Mouse (Mus musculus) heart, adult 2 months (tissue): ENCODE results near the gene Maml3. TPM values are rescaled to one million over a fixed set of nuclear protein-coding genes. Genes with fewer than 3 reads are reported as not detected.

ENCODE experiments used
- DNase-seq, 2 experiments: peaks; one replicate each; pipeline ENCODE4 v3.0.0; 2021
- H3K27ac ChIP-seq: fragments of 200-600 bp; 2 replicates; pipeline ENCODE4 v1.8.1; 2022
- H3K27me3 ChIP-seq: fragments of 200-500 bp; 2 replicates; pipeline ENCODE4 v1.6.1; 2012; ENCODE audit warnings: mild to moderate bottlenecking, low read length, inconsistent platforms, mixed read lengths; ENCODE audit not compliant: control insufficient read depth, insufficient read depth
- H3K36me3 ChIP-seq: fragments of 200-500 bp; 2 replicates; pipeline ENCODE4 v1.6.1; 2012; ENCODE audit warnings: low read length, inconsistent platforms; ENCODE audit not compliant: control insufficient read depth, insufficient read depth
- H3K4me1 ChIP-seq: fragments of 200-500 bp; 2 replicates; pipeline ENCODE4 v1.6.1; 2011; ENCODE audit warnings: low read length; ENCODE audit not compliant: control insufficient read depth, insufficient read depth
- H3K4me3 ChIP-seq: fragments of 200-600 bp; 2 replicates; pipeline ENCODE4 v1.8.1; 2022
- H3K79me2 ChIP-seq: fragments of 200-500 bp; replicated peaks from 2 replicates; pipeline ENCODE4 v1.6.1; 2012; ENCODE audit warnings: mild to moderate bottlenecking, inconsistent platforms, low read length, moderate library complexity, mixed read lengths; ENCODE audit not compliant: control insufficient read depth, insufficient read depth
- H3K9ac ChIP-seq: fragments of 200-500 bp; 2 replicates; pipeline ENCODE4 v1.6.1; 2012; ENCODE audit warnings: low read depth, mild to moderate bottlenecking, control low read depth, inconsistent platforms, low read length, mixed read lengths
- CTCF ChIP-seq: fragments of 200-600 bp; IDR thresholded peaks from 2 replicates; pipeline ENCODE4 v1.8.1; 2022; ENCODE audit warnings: antibody characterized with exemption, mild to moderate bottlenecking, moderate library complexity
- EP300 ChIP-seq: fragments of 200-500 bp; IDR thresholded peaks from 2 replicates; pipeline ENCODE4 v1.6.1; 2011; ENCODE audit warnings: low read depth, low read length, control low read depth; ENCODE audit not compliant: insufficient read depth
- POLR2A ChIP-seq: fragments of 200-500 bp; IDR thresholded peaks from 2 replicates; pipeline ENCODE4 v1.6.1; 2011; ENCODE audit warnings: mild to moderate bottlenecking, low read depth, low read length, control low read depth; ENCODE audit not compliant: insufficient read depth
- WGBS: fragments of 180-500 bp; shearing (Covaris S2); methylation state at CpG from one replicate; pipeline ENCODE4 v1.1.7; 2018; 5-methylcytosine and 5-hydroxymethylcytosine counted together
- intact Hi-C: fragments of 180-260 bp; cut with DNase I; formaldehyde crosslinking; loops from one replicate; pipeline ENCODE4 v1.15.1; 2025
- polyA plus RNA-seq: library from polyadenylated mRNA; depleted of rRNA; stranded (reverse); fragments of >200 nt; gene quantifications from 2 replicates; pipeline ENCODE4 v1.2.3, GENCODE M21; 2012
- total RNA-seq, 2 experiments: library from RNA; stranded (reverse); gene quantifications; 2 replicates each; pipeline ENCODE4 v1.2.3; 2021

Maml3 gene
- total and polyA plus RNA-seq, 3 experiments = 1.9 to 2.8 (median 2.7) TPM

- H3K79me2 ChIP-seq = no peaks in the 10 kb centered on the region
- H3K4me1 ChIP-seq = peaks cover 5% of the 10 kb centered on the region
- intact Hi-C loops = no loop called here
- WGBS = 91% methylated on average over 7 of the region's 7 CpGs
- H3K27me3 ChIP-seq = no peaks in the 10 kb centered on the region
- no peak overlapping the region for H3K27ac ChIP-seq
- DNase-seq = no peak
- peaks cover 3% of the 10 kb centered on the region; the same call in 1 of the 2 replicates for H3K36me3 ChIP-seq
- H3K9ac ChIP-seq = no peak overlapping the region
- no peak for TF ChIP-seq EP300
- TF ChIP-seq POLR2A = no peak
- no peak for TF ChIP-seq CTCF
- no peak overlapping the region for H3K4me3 ChIP-seq
Measured at GRCm38 (mm10) chr3:51730662-51731061, 374.2 kb downstream of the Maml3 start.

GRCm38 (mm10) chr3:51729109-51729918 lies 375.6 kb downstream of the Maml3 start:
- no peaks in the 10 kb centered on the region for H3K27me3 ChIP-seq
- H3K27ac ChIP-seq = no peak overlapping the region
- peaks cover 3% of the 10 kb centered on the region; the same call in 1 of the 2 replicates for H3K36me3 ChIP-seq
- H3K4me1 ChIP-seq = peaks cover 5% of the 10 kb centered on the region
- no peak for DNase-seq
- H3K4me3 ChIP-seq = no peak overlapping the region
- intact Hi-C loops = loop anchor here (2.0 kb wide), 1 partner anchor 21 kb away; no protein-coding TSS in a partner anchor
- no peak for TF ChIP-seq CTCF
- no peak for TF ChIP-seq EP300
- TF ChIP-seq POLR2A = no peak
- no peaks in the 10 kb centered on the region for H3K79me2 ChIP-seq
- H3K9ac ChIP-seq = no peak overlapping the region
- WGBS = 83% methylated on average over 14 of the region's 14 CpGs

GRCm38 (mm10) chr3:51728456-51728855 lies 376.4 kb downstream of the Maml3 start:
- intact Hi-C loops = loop anchor here (2.0 kb wide), 1 partner anchor 20 kb away; no protein-coding TSS in a partner anchor
- peak in 1 of 2 experiments; percentile 34 for DNase-seq
- Histone ChIP-seq H3K27me3 (no peaks in the 10 kb centered on the region), H3K27ac (peak overlapping the region; percentile 73), H3K36me3 (peaks cover 3% of the 10 kb centered on the region; the same call in 1 of the 2 replicates), H3K9ac (no peak overlapping the region), H3K4me1 (peaks cover 5% of the 10 kb centered on the region), H3K4me3 (peak overlapping the region; percentile 29; the same call in 1 of the 2 replicates), H3K79me2 (no peaks in the 10 kb centered on the region)
- no peak for TF ChIP-seq POLR2A
- TF ChIP-seq CTCF = no peak
- no peak for TF ChIP-seq EP300
- 14% methylated on average over 12 of the region's 12 CpGs for WGBS

- Histone ChIP-seq H3K4me3 (peak overlapping the region; percentile 29; the same call in 1 of the 2 replicates), H3K4me1 (peaks cover 5% of the 10 kb centered on the region), H3K9ac (no peak overlapping the region), H3K79me2 (no peaks in the 10 kb centered on the region), H3K36me3 (peaks cover 3% of the 10 kb centered on the region; the same call in 1 of the 2 replicates), H3K27ac (peak overlapping the region; percentile 73), H3K27me3 (no peaks in the 10 kb centered on the region)
- DNase-seq = no peak
- no peak for TF ChIP-seq CTCF
- no peak for TF ChIP-seq POLR2A
- TF ChIP-seq EP300 = no peak
- intact Hi-C loops = loop anchor here (2.0 kb wide), 1 partner anchor 19 kb away; no protein-coding TSS in a partner anchor
- 9% methylated on average over 8 of the region's 8 CpGs for WGBS
Measured at GRCm38 (mm10) chr3:51727968-51728367, 376.9 kb downstream of the Maml3 start.

- intact Hi-C loops = no loop called here
- H3K9ac ChIP-seq = no peak overlapping the region
- H3K27me3 ChIP-seq = no peaks in the 10 kb centered on the region
- H3K36me3 ChIP-seq = peaks cover 3% of the 10 kb centered on the region; the same call in 1 of the 2 replicates
- peaks cover 5% of the 10 kb centered on the region for H3K4me1 ChIP-seq
- WGBS = 50% methylated on average over 3 of the region's 3 CpGs
- H3K79me2 ChIP-seq = no peaks in the 10 kb centered on the region
- H3K4me3 ChIP-seq = no peak overlapping the region
- peak overlapping the region; percentile 73; the same call in 1 of the 2 replicates for H3K27ac ChIP-seq
- no peak for TF ChIP-seq POLR2A
- no peak for DNase-seq
Measured at GRCm38 (mm10) chr3:51727487-51727886, 377.4 kb downstream of the Maml3 start.

GRCm38 (mm10) chr3:51726257-51726656 lies 378.6 kb downstream of the Maml3 start:
- Histone ChIP-seq H3K9ac (no peak overlapping the region), H3K27me3 (no peaks in the 10 kb centered on the region), H3K4me3 (no peak overlapping the region), H3K27ac (no peak overlapping the region; the same call in 1 of the 2 replicates), H3K4me1 (peaks cover 5% of the 10 kb centered on the region), H3K79me2 (no peaks in the 10 kb centered on the region), H3K36me3 (peaks cover 3% of the 10 kb centered on the region; the same call in 1 of the 2 replicates)
- WGBS = 42% methylated on average over 6 of the region's 6 CpGs
- TF ChIP-seq POLR2A (no peak), CTCF (no peak), EP300 (no peak)
- intact Hi-C loops = no loop called here
- DNase-seq = no peak
